ENCODE assay signal across 8 mouse cellular contexts in genomic region chrX:75084774-75085508, GRCm38 (mm10). TPM values are rescaled to one million over a fixed set of nuclear protein-coding genes. Genes with fewer than 3 reads are reported as not detected.
DNase-seq lines count a peak whose midpoint lies in the region; ATAC-seq and TF ChIP-seq lines count a peak whose summit lies in the region.

Gene Gab3 (minus strand): TSS chrX:75085458.

- no peaks in the 10 kb centered on the region for H3K4me1 ChIP-seq in heart, embryonic 15.5 days (replicated peaks)
- no peaks in the 10 kb centered on the region for H3K4me1 ChIP-seq in lung, embryonic 14.5 days (ENCODE audit: insufficient read depth)
- H3K4me1 ChIP-seq in neural tube, embryonic 13.5 days (replicated peaks): no peaks in the 10 kb centered on the region

- peak; percentile 49 for DNase-seq in ES-CJ7 (ENCODE audit: low read depth, low spot score)
- DNase-seq in brain, adult 2 months (ENCODE audit: low read depth, low spot score): peak; percentile 83
- DNase-seq in kidney, postnatal 10 days: peak; percentile 74
- peak; percentile 77 for DNase-seq in lung, embryonic 14.5 days
- DNase-seq in testis, postnatal 10 days (ENCODE audit: low spot score): peak; percentile 60

- H3K4me2 ChIP-seq in heart, embryonic 15.5 days: peak within 1 kb of the TSS; percentile 63
- H3K4me2 ChIP-seq in lung, embryonic 14.5 days: peak within 1 kb of the TSS; percentile 58
- peak within 1 kb of the TSS; percentile 60 for H3K4me2 ChIP-seq in neural tube, embryonic 13.5 days

- H3K27me3 ChIP-seq in heart, embryonic 15.5 days: no peaks in the 10 kb centered on the region
- no peaks in the 10 kb centered on the region for H3K27me3 ChIP-seq in lung, embryonic 14.5 days (ENCODE audit: insufficient read depth, low read length)
- no peaks in the 10 kb centered on the region for H3K27me3 ChIP-seq in neural tube, embryonic 13.5 days

- H3K4me3 ChIP-seq in heart, embryonic 15.5 days: peak within 1 kb of the TSS; percentile 61
- peak within 1 kb of the TSS; percentile 47 for H3K4me3 ChIP-seq in lung, embryonic 14.5 days (ENCODE audit: low read depth, low read length)
- peak within 1 kb of the TSS; percentile 49 for H3K4me3 ChIP-seq in neural tube, embryonic 13.5 days

- WGBS in heart, embryonic 15.5 days: 14% methylated on average over 9 of the region's 17 CpGs
- WGBS in lung, embryonic 14.5 days: 5% methylated on average over 12 of the region's 17 CpGs
- WGBS in neural tube, embryonic 13.5 days: 19% methylated on average over 7 of the region's 17 CpGs

- H3K9me3 ChIP-seq in heart, embryonic 15.5 days (replicated peaks): no peaks in the 10 kb centered on the region
- H3K9me3 ChIP-seq in lung, embryonic 14.5 days (ENCODE audit: low read depth, low read length): no peaks in the 10 kb centered on the region
- no peaks in the 10 kb centered on the region for H3K9me3 ChIP-seq in neural tube, embryonic 13.5 days

- no peak for TF ChIP-seq CTCF in lung, embryonic 14.5 days (IDR thresholded peaks at IDR 0.05; ENCODE audit: low read depth)

- peak within 1 kb of the TSS; percentile 51 for H3K27ac ChIP-seq in heart, embryonic 15.5 days
- peak within 1 kb of the TSS; percentile 58 for H3K27ac ChIP-seq in lung, embryonic 14.5 days (ENCODE audit: low read depth)
- H3K27ac ChIP-seq in neural tube, embryonic 13.5 days (replicated peaks): no peak within 1 kb of the TSS

- ATAC-seq in erythroid progenitor cell, adult 5-6 weeks (replicated peaks; ENCODE audit: low FRiP score, poor library complexity, severe bottlenecking): peak; percentile 92
- peak; percentile 84 for ATAC-seq in heart, embryonic 15.5 days (replicated peaks; ENCODE audit: insufficient number of reproducible peaks, insufficient read depth, low FRiP score, low read depth)
- peak; percentile 97 for ATAC-seq in lung, embryonic 14.5 days (ENCODE audit: insufficient read depth)
- ATAC-seq in neural tube, embryonic 13.5 days (ENCODE audit: low read depth): peak; percentile 94

- H3K36me3 ChIP-seq in heart, embryonic 15.5 days: no peaks in the 10 kb centered on the region
- no peaks in the 10 kb centered on the region for H3K36me3 ChIP-seq in lung, embryonic 14.5 days (ENCODE audit: insufficient read depth)
- H3K36me3 ChIP-seq in neural tube, embryonic 13.5 days: no peaks in the 10 kb centered on the region

- H3K9ac ChIP-seq in heart, embryonic 15.5 days: peak within 1 kb of the TSS; percentile 50
- H3K9ac ChIP-seq in lung, embryonic 14.5 days: peak within 1 kb of the TSS; percentile 54
- H3K9ac ChIP-seq in neural tube, embryonic 13.5 days: peak within 1 kb of the TSS; percentile 66

RNA-seq across cellular contexts. Expression of gene Gab3, which starts in this region (rescaled TPM):
- total RNA-seq in erythroid progenitor cell, adult 5-6 weeks (2015; ENCODE audit: low replicate concordance): 8.0 and 14.8 TPM in 2 replicates
- total RNA-seq in erythroid progenitor cell, adult 5-6 weeks (2017; ENCODE audit: low replicate concordance): 10.7 and 20.9 TPM in 2 replicates
- polyA plus RNA-seq in heart, embryonic 15.5 days (2015; fragmentation: Nextera tagmentation; extraction: Ambion mirVana): 3.0 and 3.3 TPM in 2 replicates
- polyA plus RNA-seq in lung, embryonic 14.5 days (2014; fragmentation: Nextera tagmentation; extraction: Ambion mirVana): 5.9 and 7.1 TPM in 2 replicates
- polyA plus RNA-seq in neural tube, embryonic 13.5 days (2015; fragmentation: Nextera tagmentation; extraction: Ambion mirVana): 2.1 and 2.7 TPM in 2 replicates
